Mouse (Mus musculus): Measurements from ENCODE around the gene Uhrf1bp1l. TPM values are rescaled to one million over a fixed set of nuclear protein-coding genes. Genes with fewer than 3 reads are reported as not detected.
A peak's percentile ranks its signal among the peaks of the same experiment; 100 is the strongest.

Gene Uhrf1bp1l
- 46.4 and 49.1 TPM in 2 replicates for polyA plus RNA-seq (2012; rRNA removed)

- peak; percentile 53 to 90 for DNase-seq (ENCODE audit: extremely low spot score in 1 of 2, low spot score in 1 of 2)
Observed at GRCm38 (mm10) chr10:89744871-89745665, at the start of gene Uhrf1bp1l. TSS of gene Uhrf1bp1l (plus strand) at chr10:89744991.

- no peak for DNase-seq (ENCODE audit: extremely low spot score in 1 of 2, low spot score in 1 of 2)
Observed at GRCm38 (mm10) chr10:89695194-89695911, 49.4 kb upstream of the Uhrf1bp1l start.

GRCm38 (mm10) chr10:89696270-89696669, 48.5 kb upstream of the Uhrf1bp1l start:
- DNase-seq (ENCODE audit: extremely low spot score in 1 of 2, low spot score in 1 of 2): peak in 1 of 2 experiments; percentile 17

- DNase-seq (ENCODE audit: extremely low spot score in 1 of 2, low spot score in 1 of 2): no peak
Observed at GRCm38 (mm10) chr10:89697956-89698355, 46.8 kb upstream of the Uhrf1bp1l start.

- no peak for DNase-seq (ENCODE audit: extremely low spot score in 1 of 2, low spot score in 1 of 2)
Observed at GRCm38 (mm10) chr10:89703042-89703441, 41.7 kb upstream of the Uhrf1bp1l start.

- DNase-seq (ENCODE audit: extremely low spot score in 1 of 2, low spot score in 1 of 2): no peak
Observed at GRCm38 (mm10) chr10:89707397-89707796, 37.4 kb upstream of the Uhrf1bp1l start.

- DNase-seq (ENCODE audit: extremely low spot score in 1 of 2, low spot score in 1 of 2): no peak
Observed at GRCm38 (mm10) chr10:89708720-89709119, 36.1 kb upstream of the Uhrf1bp1l start.

- peak in 1 of 2 experiments; percentile 34 for DNase-seq (ENCODE audit: extremely low spot score in 1 of 2, low spot score in 1 of 2)
Observed at GRCm38 (mm10) chr10:89714910-89715309, 29.9 kb upstream of the Uhrf1bp1l start.

GRCm38 (mm10) chr10:89720252-89720651, 24.5 kb upstream of the Uhrf1bp1l start:
- no peak for DNase-seq (ENCODE audit: extremely low spot score in 1 of 2, low spot score in 1 of 2)

GRCm38 (mm10) chr10:89720796-89721195, 24.0 kb upstream of the Uhrf1bp1l start:
- no peak for DNase-seq (ENCODE audit: extremely low spot score in 1 of 2, low spot score in 1 of 2)

- no peak for DNase-seq (ENCODE audit: extremely low spot score in 1 of 2, low spot score in 1 of 2)
Observed at GRCm38 (mm10) chr10:89722247-89723195, 22.3 kb upstream of the Uhrf1bp1l start.

- no peak for DNase-seq (ENCODE audit: extremely low spot score in 1 of 2, low spot score in 1 of 2)
Observed at GRCm38 (mm10) chr10:89730386-89730785, 14.4 kb upstream of the Uhrf1bp1l start.

- no peak for DNase-seq (ENCODE audit: extremely low spot score in 1 of 2, low spot score in 1 of 2)
Observed at GRCm38 (mm10) chr10:89731341-89731740, 13.4 kb upstream of the Uhrf1bp1l start.

- DNase-seq (ENCODE audit: extremely low spot score in 1 of 2, low spot score in 1 of 2): peak; percentile 90 to 97
Observed at GRCm38 (mm10) chr10:89732001-89732794, 12.6 kb upstream of the Uhrf1bp1l start, which contains the start of gene Actr6. TSS of gene Actr6 (minus strand) at chr10:89732295.

GRCm38 (mm10) chr10:89737092-89737491, 7.7 kb upstream of the Uhrf1bp1l start:
- no peak for DNase-seq (ENCODE audit: extremely low spot score in 1 of 2, low spot score in 1 of 2)

- no peak for DNase-seq (ENCODE audit: extremely low spot score in 1 of 2, low spot score in 1 of 2)
Observed at GRCm38 (mm10) chr10:89737887-89738286, 6.9 kb upstream of the Uhrf1bp1l start.

- DNase-seq (ENCODE audit: extremely low spot score in 1 of 2, low spot score in 1 of 2): no peak
Observed at GRCm38 (mm10) chr10:89738395-89738794, 6.4 kb upstream of the Uhrf1bp1l start.

- DNase-seq (ENCODE audit: extremely low spot score in 1 of 2, low spot score in 1 of 2): no peak
Observed at GRCm38 (mm10) chr10:89739703-89740102, 5.1 kb upstream of the Uhrf1bp1l start.

GRCm38 (mm10) chr10:89740995-89741394, 3.8 kb upstream of the Uhrf1bp1l start:
- no peak for DNase-seq (ENCODE audit: extremely low spot score in 1 of 2, low spot score in 1 of 2)

GRCm38 (mm10) chr10:89743266-89743665, 1.5 kb upstream of the Uhrf1bp1l start:
- no peak for DNase-seq (ENCODE audit: extremely low spot score in 1 of 2, low spot score in 1 of 2)

All from frontal cortex, adult 2 months (tissue).